Mouse (Mus musculus) MEL (cell line): ENCODE measurements around the gene Hoxb2.

Experiments used
- CTCF ChIP-seq, 3 experiments: IDR thresholded peaks in 2 of 3; conservative IDR thresholded peaks in 1 of 3; 2 replicates each; pipeline ENCODE4 v1.5.1; 2011 to 2012; ENCODE audit warnings: low read length in 3 of 3, low read depth in 2 of 3, mild to moderate bottlenecking in 2 of 3, improper control_type of control experiment in 1 of 3, inconsistent platforms in 1 of 3, mixed read lengths in 1 of 3, moderate library complexity in 1 of 3; ENCODE audit not compliant: control insufficient read depth in 1 of 3, insufficient read depth in 1 of 3, poor library complexity in 1 of 3, severe bottlenecking in 1 of 3
- EP300 ChIP-seq, 2 experiments: IDR thresholded peaks; 2 replicates each; pipeline ENCODE4 v1.6.1; 2011; ENCODE audit warnings: improper control_type of control experiment in 2 of 2, low read length in 2 of 2, low read depth in 1 of 2, mild to moderate bottlenecking in 1 of 2
- ETS1 ChIP-seq: IDR thresholded peaks from 2 replicates; pipeline ENCODE4 v1.6.1; 2012; ENCODE audit warnings: low read depth, mild to moderate bottlenecking, inconsistent platforms, low read length, improper control_type of control experiment, moderate library complexity
- GABPA ChIP-seq: IDR thresholded peaks from 2 replicates; pipeline ENCODE4 v1.6.1; 2012; ENCODE audit warnings: low read depth, mild to moderate bottlenecking, inconsistent platforms, low read length, improper control_type of control experiment, moderate library complexity
- GATA1 ChIP-seq: IDR thresholded peaks from 2 replicates; pipeline ENCODE4 v1.6.1; 2011; ENCODE audit warnings: low read depth, low read length, improper control_type of control experiment
- JUND ChIP-seq: IDR thresholded peaks from 2 replicates; pipeline ENCODE4 v1.6.1; 2011; ENCODE audit warnings: low read depth, mild to moderate bottlenecking, improper control_type of control experiment, low read length
- KAT2A ChIP-seq: conservative IDR thresholded peaks from 2 replicates; pipeline ENCODE4 v1.6.1; 2012; ENCODE audit warnings: low read depth, low read length, improper control_type of control experiment, inconsistent platforms
- POLR2A ChIP-seq, 2 experiments: IDR thresholded peaks; 2 replicates each; pipeline ENCODE4 v1.6.1; 2011 to 2012; ENCODE audit warnings: low read length in 2 of 2, mild to moderate bottlenecking in 2 of 2, control low read depth in 1 of 2, improper control_type of control experiment in 1 of 2, low read depth in 1 of 2, moderate library complexity in 1 of 2; ENCODE audit not compliant: control insufficient read depth in 1 of 2, insufficient read depth in 1 of 2, poor library complexity in 1 of 2
- POLR2AphosphoS5 ChIP-seq: IDR thresholded peaks from 2 replicates; pipeline ENCODE4 v1.6.1; 2012; ENCODE audit warnings: low read depth, borderline replicate concordance, mild to moderate bottlenecking, inconsistent platforms, low read length, moderate library complexity, mixed read lengths
- UBTF ChIP-seq: IDR thresholded peaks from 2 replicates; pipeline ENCODE4 v1.6.1; 2012; ENCODE audit warnings: low read depth, mild to moderate bottlenecking, inconsistent platforms, low read length, improper control_type of control experiment, moderate library complexity, borderline replicate concordance; ENCODE audit not compliant: insufficient read depth
- ZNF384 ChIP-seq: IDR thresholded peaks from 2 replicates; pipeline ENCODE4 v1.6.1; 2012; ENCODE audit warnings: low read depth, mild to moderate bottlenecking, inconsistent platforms, low read length, improper control_type of control experiment

- TF ChIP-seq GATA1 (no peak), UBTF (no peak), ZNF384 (no peak), KAT2A (no peak), POLR2A (IDR thresholded peaks at IDR 0.05; ENCODE audit: control insufficient read depth in 1 of 2, insufficient read depth in 1 of 2, low read depth in 1 of 2, low read length in 2 of 2, poor library complexity in 1 of 2) (no peak), CTCF (IDR thresholded peaks at IDR 0.05 in 2 of 3, conservative IDR thresholded peaks at IDR 0.05 in 1 of 3; ENCODE audit: control insufficient read depth in 1 of 3, insufficient read depth in 1 of 3, low read depth in 2 of 3, low read length in 3 of 3, poor library complexity in 1 of 3, severe bottlenecking in 1 of 3) (no peak), POLR2AphosphoS5 (no peak), GABPA (no peak), ETS1 (no peak), JUND (no peak), EP300 (IDR thresholded peaks at IDR 0.05; ENCODE audit: low read depth in 1 of 2, low read length in 2 of 2) (no peak)
Observed at GRCm38 (mm10) chr11:96324125-96324524, 26.2 kb upstream of the Hoxb2 start.
